Mouse (Mus musculus) intestine, postnatal 0 days (tissue): ENCODE measurements around the gene Pde4d. TPM values are rescaled to one million over a fixed set of nuclear protein-coding genes. Genes with fewer than 3 reads are reported as not detected.

Source experiments
- ATAC-seq: fragments of 200-750 bp; cut with Nextera tagmentation; 2 replicates; pipeline ENCODE4 v1.8.0; 2017; ENCODE audit warnings: mild to moderate bottlenecking, moderate TSS enrichment, moderate library complexity
- H3K27ac ChIP-seq: fragments of 300-500 bp; sonication (generic); 2 replicates; pipeline ENCODE4 v1.5.1; 2014; ENCODE audit warnings: mild to moderate bottlenecking, low read depth, low read length, moderate library complexity
- H3K27me3 ChIP-seq: fragments of 300-500 bp; sonication (generic); replicated peaks from 2 replicates; pipeline ENCODE4 v1.6.1; 2014; ENCODE audit warnings: low read length, mixed read lengths; ENCODE audit not compliant: control insufficient read depth, insufficient read depth
- H3K36me3 ChIP-seq: fragments of 300-500 bp; sonication (generic); 2 replicates; pipeline ENCODE4 v1.6.1; 2014; ENCODE audit warnings: mild to moderate bottlenecking, moderate library complexity; ENCODE audit not compliant: control insufficient read depth, insufficient read depth
- H3K4me1 ChIP-seq: fragments of 300-500 bp; sonication (generic); replicated peaks from 2 replicates; pipeline ENCODE4 v1.6.1; 2014; ENCODE audit warnings: antibody characterized with exemption, low read length, mixed read lengths; ENCODE audit not compliant: control insufficient read depth, insufficient read depth
- H3K4me2 ChIP-seq: fragments of 300-500 bp; sonication (generic); replicated peaks from 2 replicates; pipeline ENCODE4 v1.6.1; 2014; ENCODE audit warnings: low read depth, mild to moderate bottlenecking, moderate library complexity
- H3K4me3 ChIP-seq: fragments of 300-500 bp; sonication (generic); 2 replicates; pipeline ENCODE4 v1.5.1; 2014; ENCODE audit warnings: low read depth, low read length
- H3K9ac ChIP-seq: fragments of 300-500 bp; sonication (generic); 2 replicates; pipeline ENCODE4 v1.6.1; 2014; ENCODE audit warnings: mild to moderate bottlenecking, low read depth, low read length
- H3K9me3 ChIP-seq: fragments of 300-500 bp; sonication (generic); 2 replicates; pipeline ENCODE4 v1.6.1; 2016; ENCODE audit warnings: mixed run types; ENCODE audit not compliant: control insufficient read depth
- CTCF ChIP-seq: sonication (generic); IDR thresholded peaks from 2 replicates; pipeline ENCODE4 v1.5.1; 2016; ENCODE audit warnings: low read depth, mild to moderate bottlenecking, control low read depth, antibody characterized with exemption, moderate library complexity
- WGBS: fragments of 180-500 bp; shearing (Covaris S2); extraction: QIAGEN DNeasy Blood & Tissue Kit; methylation state at CpG from one replicate; pipeline ENCODE4 v1.1.7; 2014; 5-methylcytosine and 5-hydroxymethylcytosine counted together
- polyA plus RNA-seq: library from polyadenylated mRNA; unstranded; fragments of >200 nt; fragmentation: Nextera tagmentation; extraction: Ambion mirVana; gene quantifications from 2 replicates; pipeline ENCODE4 v1.2.1, GENCODE M21; 2015

Gene Pde4d
- polyA plus RNA-seq = 17.8 and 22.0 TPM in 2 replicates

GRCm38 (mm10) chr13:108449116-108450097 is at the start of gene Pde4d:
Gene Pde4d (plus strand): TSS chr13:108449948.
- Histone ChIP-seq H3K9me3 (no peaks in the 10 kb centered on the region), H3K4me3 (no peak within 1 kb of the TSS), H3K4me2 (peak within 1 kb of the TSS; percentile 30), H3K36me3 (no peaks in the 10 kb centered on the region), H3K4me1 (0 out of 2 replicates have a peak, but pooled peaks cover 7% of the 10 kb centered on the region), H3K9ac (no peak within 1 kb of the TSS), H3K27ac (peak within 1 kb of the TSS; percentile 73), H3K27me3 (no peaks in the 10 kb centered on the region)
- WGBS = 18% methylated on average over 10 of the region's 10 CpGs
- TF ChIP-seq CTCF = no peak
- ATAC-seq = no peak

GRCm38 (mm10) chr13:108403197-108403596 is 46.6 kb upstream of the Pde4d start:
- Histone ChIP-seq H3K27me3 (no peaks in the 10 kb centered on the region), H3K4me3 (no peak overlapping the region), H3K9me3 (no peaks in the 10 kb centered on the region), H3K27ac (no peak overlapping the region), H3K4me1 (no peaks in the 10 kb centered on the region), H3K9ac (no peak overlapping the region), H3K36me3 (no peaks in the 10 kb centered on the region), H3K4me2 (no peak overlapping the region)
- 90% methylated on average over 5 of the region's 5 CpGs for WGBS
- ATAC-seq = no peak
- TF ChIP-seq CTCF = no peak

- H3K4me3 ChIP-seq = no peak overlapping the region
- TF ChIP-seq CTCF = no peak
- no peaks in the 10 kb centered on the region for H3K27me3 ChIP-seq
- no peak overlapping the region for H3K4me2 ChIP-seq
- H3K9me3 ChIP-seq = no peaks in the 10 kb centered on the region
- H3K27ac ChIP-seq = no peak overlapping the region
- 94% methylated on average over 4 of the region's 4 CpGs for WGBS
- H3K36me3 ChIP-seq = no peaks in the 10 kb centered on the region
- no peak overlapping the region for H3K9ac ChIP-seq
- ATAC-seq = no peak
- H3K4me1 ChIP-seq = no peaks in the 10 kb centered on the region
These were observed 45.4 kb upstream of the Pde4d start for GRCm38 (mm10) chr13:108404372-108404771.

- Histone ChIP-seq H3K27ac (0 out of 2 replicates have a peak overlapping the region, but pooled peaks have one; percentile 5), H3K4me3 (no peak overlapping the region), H3K27me3 (no peaks in the 10 kb centered on the region), H3K9me3 (no peaks in the 10 kb centered on the region), H3K4me2 (no peak overlapping the region), H3K36me3 (no peaks in the 10 kb centered on the region), H3K9ac (no peak overlapping the region), H3K4me1 (no peaks in the 10 kb centered on the region)
- WGBS = 50% methylated on average over 2 of the region's 2 CpGs
- TF ChIP-seq CTCF = no peak
- peak; percentile 83 for ATAC-seq
These were observed 34.3 kb upstream of the Pde4d start for GRCm38 (mm10) chr13:108415464-108415863.

- no peak overlapping the region for H3K27ac ChIP-seq
- TF ChIP-seq CTCF = no peak
- no peaks in the 10 kb centered on the region for H3K9me3 ChIP-seq
- no peak overlapping the region for H3K4me3 ChIP-seq
- H3K4me2 ChIP-seq = no peak overlapping the region
- 72% methylated on average over 1 of the region's 1 CpGs for WGBS
- no peaks in the 10 kb centered on the region for H3K36me3 ChIP-seq
- H3K9ac ChIP-seq = no peak overlapping the region
- H3K27me3 ChIP-seq = no peaks in the 10 kb centered on the region
- H3K4me1 ChIP-seq = no peaks in the 10 kb centered on the region
- no peak for ATAC-seq
These were observed 30.8 kb upstream of the Pde4d start for GRCm38 (mm10) chr13:108418741-108419507.

- 87% methylated on average over 5 of the region's 5 CpGs for WGBS
- H3K9me3 ChIP-seq = no peaks in the 10 kb centered on the region
- no peaks in the 10 kb centered on the region for H3K36me3 ChIP-seq
- no peak overlapping the region for H3K4me2 ChIP-seq
- no peak for ATAC-seq
- no peak overlapping the region for H3K9ac ChIP-seq
- H3K27me3 ChIP-seq = no peaks in the 10 kb centered on the region
- no peak overlapping the region for H3K27ac ChIP-seq
- no peaks in the 10 kb centered on the region for H3K4me1 ChIP-seq
- TF ChIP-seq CTCF = no peak
- no peak overlapping the region for H3K4me3 ChIP-seq
These were observed 23.4 kb upstream of the Pde4d start for GRCm38 (mm10) chr13:108426322-108426721.
